Mouse (Mus musculus) stomach, postnatal 0 days (tissue): Measurements from ENCODE around the gene H1foo.

Experiments used
- CTCF ChIP-seq: IDR thresholded peaks from 2 replicates; pipeline ENCODE4 v1.5.1; 2016; ENCODE audit warnings: antibody characterized with exemption, low read depth, mild to moderate bottlenecking, moderate library complexity
- EP300 ChIP-seq: optimal IDR thresholded peaks from 2 replicates; pipeline ENCODE3; 2016; ENCODE audit warnings: antibody characterized with exemption

DNA sequence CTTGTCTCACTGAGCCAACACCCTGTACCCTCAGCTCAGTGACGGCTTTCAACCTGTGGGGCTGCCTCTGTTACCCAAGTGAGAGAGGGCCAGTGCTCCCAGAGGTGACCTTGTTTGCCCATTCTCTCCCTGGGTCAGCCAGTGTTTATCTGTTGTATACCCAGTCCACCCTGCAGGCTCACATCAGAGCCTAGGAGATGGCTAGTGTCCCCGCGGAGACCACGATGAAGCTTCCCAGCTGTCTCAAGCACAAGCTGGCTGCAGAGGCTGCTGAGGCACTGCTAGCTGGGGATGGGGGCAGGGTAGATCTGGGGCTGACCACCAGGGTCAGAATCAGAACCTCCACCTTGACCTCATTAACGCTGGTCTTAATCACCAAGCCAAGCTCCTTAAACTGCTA is 14.7 kb upstream of the H1foo start:
- TF ChIP-seq CTCF (no peak), EP300 (no peak)
